Mouse (Mus musculus) CD8-positive naive resting alpha-beta T cell, adult 57 days (primary cell): ENCODE data around the gene Flt1. TPM values are rescaled to one million over a fixed set of nuclear protein-coding genes. Genes with fewer than 3 reads are reported as not detected.

Source experiments
- total RNA-seq: library from RNA; stranded (reverse); gene quantifications from one replicate; pipeline ENCODE4 v1.2.4, GENCODE M21; 2023

The Flt1 gene
- total RNA-seq: 0.12 TPM

GRCm38 (mm10) chr5:147725831-147726700 lies at the start of gene Flt1:
Gene Flt1 (minus strand): TSS chr5:147726011.

Other genes with a start within 250 kb of the Flt1 start
- 67.1 TPM for gene Pomp, start 134.4 kb upstream of the Flt1 start, total RNA-seq
- 12.8 TPM for gene Slc46a3, start 168.8 kb upstream of the Flt1 start, total RNA-seq
- gene Mtus2, start 231.3 kb upstream of the Flt1 start, total RNA-seq: not detected